Mouse (Mus musculus): ENCODE measurements around the gene Calm3.

Calm3 gene

GRCm38 (mm10) chr7:16940292-16940691 lies 16.4 kb upstream of the Calm3 start:
- no peak for DNase-seq (ENCODE audit: low spot score in 2 of 2)

GRCm38 (mm10) chr7:16938117-16938791 lies 14.3 kb upstream of the Calm3 start:
- DNase-seq (ENCODE audit: low spot score in 2 of 2): peak in 1 of 2 experiments; percentile 56

- DNase-seq (ENCODE audit: low spot score in 2 of 2): peak in 1 of 2 experiments; percentile 46
Measured at GRCm38 (mm10) chr7:16937312-16937711, 13.4 kb upstream of the Calm3 start.

- DNase-seq (ENCODE audit: low spot score in 2 of 2): peak in 1 of 2 experiments; percentile 69
Measured at GRCm38 (mm10) chr7:16932704-16933577, 9.0 kb upstream of the Calm3 start.

- peak; percentile 81 to 91 for DNase-seq (ENCODE audit: low spot score in 2 of 2)
Measured at GRCm38 (mm10) chr7:16931968-16932627, 8.2 kb upstream of the Calm3 start.

GRCm38 (mm10) chr7:16930850-16931249 lies 6.9 kb upstream of the Calm3 start:
- DNase-seq (ENCODE audit: low spot score in 2 of 2): peak in 1 of 2 experiments; percentile 79

GRCm38 (mm10) chr7:16928341-16928740 lies 4.4 kb upstream of the Calm3 start:
- DNase-seq (ENCODE audit: low spot score in 2 of 2): no peak

- peak in 1 of 2 experiments; percentile 47 for DNase-seq (ENCODE audit: low spot score in 2 of 2)
Measured at GRCm38 (mm10) chr7:16923283-16924036, 454 bp downstream of the Calm3 start.

- peak in 1 of 2 experiments; percentile 24 for DNase-seq (ENCODE audit: low spot score in 2 of 2)
Measured at GRCm38 (mm10) chr7:16922360-16922973, 1.4 kb downstream of the Calm3 start.

- DNase-seq (ENCODE audit: low spot score in 2 of 2): no peak
Measured at GRCm38 (mm10) chr7:16921881-16922335, 2.0 kb downstream of the Calm3 start.

GRCm38 (mm10) chr7:16920818-16921791 lies 2.8 kb downstream of the Calm3 start:
- DNase-seq (ENCODE audit: low spot score in 2 of 2): peak in 1 of 2 experiments; percentile 33

GRCm38 (mm10) chr7:16920150-16920579 lies 3.7 kb downstream of the Calm3 start:
- DNase-seq (ENCODE audit: low spot score in 2 of 2): no peak

GRCm38 (mm10) chr7:16919395-16920149 lies 4.3 kb downstream of the Calm3 start:
- DNase-seq (ENCODE audit: low spot score in 2 of 2): no peak

GRCm38 (mm10) chr7:16918670-16919069 lies 5.2 kb downstream of the Calm3 start:
- no peak for DNase-seq (ENCODE audit: low spot score in 2 of 2)

GRCm38 (mm10) chr7:16918014-16918413 lies 5.9 kb downstream of the Calm3 start:
- peak in 1 of 2 experiments; percentile 63 for DNase-seq (ENCODE audit: low spot score in 2 of 2)

GRCm38 (mm10) chr7:16917447-16917846 lies 6.5 kb downstream of the Calm3 start:
- no peak for DNase-seq (ENCODE audit: low spot score in 2 of 2)

GRCm38 (mm10) chr7:16916342-16917265 lies 7.3 kb downstream of the Calm3 start:
- peak in 1 of 2 experiments; percentile 33 for DNase-seq (ENCODE audit: low spot score in 2 of 2)

Measured in cerebellum, postnatal 4 days (tissue).